Mouse (Mus musculus): Measurements from ENCODE around the gene Fam198b. TPM values are rescaled to one million over a fixed set of nuclear protein-coding genes. Genes with fewer than 3 reads are reported as not detected.

The Fam198b gene
- polyA plus RNA-seq, 2 experiments: 0.57 to 0.70 TPM

DNA sequence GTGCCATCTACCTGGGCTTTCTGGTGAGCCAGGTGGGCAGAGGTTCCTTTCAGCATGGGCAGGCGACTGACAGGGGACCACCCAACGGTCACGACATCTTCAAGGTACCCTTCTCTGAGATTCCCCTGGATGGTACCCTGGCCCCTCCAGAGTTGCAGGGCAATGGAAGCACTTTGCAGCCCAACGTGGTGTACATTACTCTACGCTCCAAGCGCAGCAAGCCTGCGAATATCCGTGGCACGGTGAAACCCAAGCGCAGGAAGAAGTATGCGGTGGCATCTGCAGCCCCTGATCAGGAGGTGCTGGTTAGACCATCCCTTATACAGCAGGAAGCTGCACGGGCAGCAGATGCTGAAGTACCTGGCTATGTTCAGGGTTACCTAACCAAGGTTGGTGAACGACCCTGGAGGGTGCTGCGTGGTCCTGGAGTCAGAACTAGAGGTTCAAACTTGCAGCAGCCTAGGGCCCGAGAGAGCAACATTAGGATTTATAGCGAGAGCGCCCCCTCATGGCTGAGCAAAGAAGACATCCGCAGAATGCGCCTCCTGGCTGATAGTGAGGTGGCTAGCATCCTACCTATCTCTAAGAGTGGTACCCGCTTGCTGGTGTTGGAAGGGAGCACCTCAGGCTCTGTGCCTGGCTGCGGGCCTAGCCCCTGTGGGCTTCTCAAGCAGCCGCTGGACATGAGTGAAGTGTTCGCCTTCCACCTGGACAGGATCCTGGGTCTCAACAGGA, 2.2 kb downstream of the Fam198b start:
- no peak for DNase-seq (ENCODE audit: low read depth in 3 of 3, low spot score in 3 of 3)
- Histone ChIP-seq H3K36me3 (replicated peaks; ENCODE audit: control insufficient read depth, insufficient read depth, low read depth) (no peaks in the 10 kb centered on the region), H3K4me2 (ENCODE audit: low read depth) (peak overlapping the region; percentile 45), H3K4me3 (ENCODE audit: insufficient read depth in 1 of 2, low read depth in 2 of 2, low read length in 2 of 2) (peak overlapping the region; percentile 36 to 38), H3K27ac (no peak overlapping the region), H3K9me3 (ENCODE audit: control insufficient read depth, low read length) (no peaks in the 10 kb centered on the region), H3K9ac (replicated peaks) (no peak overlapping the region; the same call in 1 of the 2 replicates), H3K27me3 (ENCODE audit: control insufficient read depth, insufficient read depth, low read length) (no peaks in the 10 kb centered on the region; the same call in 1 of the 2 replicates), H3K4me1 (replicated peaks; ENCODE audit: control insufficient read depth in 2 of 2, insufficient read depth in 2 of 2, low read length in 1 of 2) (peaks cover 0 to 7% of the 10 kb centered on the region in 2 experiments; a peak in 2 of 4 replicates)
- peak; percentile 26; the same call in 1 of the 2 replicates for ATAC-seq (ENCODE audit: insufficient read depth)
- TF ChIP-seq EP300 (IDR thresholded peaks at IDR 0.05; ENCODE audit: low read depth) (no peak), CTCF (IDR thresholded peaks at IDR 0.05; ENCODE audit: low read depth) (peak; percentile 67)
- 54% methylated on average over 23 of the region's 23 CpGs for WGBS (ENCODE audit: insufficient replicate concordance)

- H3K9ac ChIP-seq (replicated peaks): no peak overlapping the region
- no peaks in the 10 kb centered on the region for H3K9me3 ChIP-seq (ENCODE audit: control insufficient read depth, low read length)
- ATAC-seq (ENCODE audit: insufficient read depth) (no peak), DNase-seq (ENCODE audit: low read depth in 3 of 3, low spot score in 3 of 3) (no peak)
- peaks cover 0 to 7% of the 10 kb centered on the region in 2 experiments; a peak in 2 of 4 replicates for H3K4me1 ChIP-seq (replicated peaks; ENCODE audit: control insufficient read depth in 2 of 2, insufficient read depth in 2 of 2, low read length in 1 of 2)
- H3K27ac ChIP-seq: no peak overlapping the region
- H3K4me3 ChIP-seq (ENCODE audit: insufficient read depth in 1 of 2, low read depth in 2 of 2, low read length in 2 of 2): no peak overlapping the region
- no peak for TF ChIP-seq CTCF (IDR thresholded peaks at IDR 0.05; ENCODE audit: low read depth)
- no peak for TF ChIP-seq EP300 (IDR thresholded peaks at IDR 0.05; ENCODE audit: low read depth)
- no peaks in the 10 kb centered on the region for H3K36me3 ChIP-seq (replicated peaks; ENCODE audit: control insufficient read depth, insufficient read depth, low read depth)
- H3K4me2 ChIP-seq (ENCODE audit: low read depth): no peak overlapping the region
- no peaks in the 10 kb centered on the region; the same call in 1 of the 2 replicates for H3K27me3 ChIP-seq (ENCODE audit: control insufficient read depth, insufficient read depth, low read length)
- WGBS (ENCODE audit: insufficient replicate concordance): 52% methylated on average over 8 of the region's 8 CpGs
These were observed 3.0 kb downstream of the Fam198b start for GRCm38 (mm10) chr3:79887161-79887855.

DNA sequence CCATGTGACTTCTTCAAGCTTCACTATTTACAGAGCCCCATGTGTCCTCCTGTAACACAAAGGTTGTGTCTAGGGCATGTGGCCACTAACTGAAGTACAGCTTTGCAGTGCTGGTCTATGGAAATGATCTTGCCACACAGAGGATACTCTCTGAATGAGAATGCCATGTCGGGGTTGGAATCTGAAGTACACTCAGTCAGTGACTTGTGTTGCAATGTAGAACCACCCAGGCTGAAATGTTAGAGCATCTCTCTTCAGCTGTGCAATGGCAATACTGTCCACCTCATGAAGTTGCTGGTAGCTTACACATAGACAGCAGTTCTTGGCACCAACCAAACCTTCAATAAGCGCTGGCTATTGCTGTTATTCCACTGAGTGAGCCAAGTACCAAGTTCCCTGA, 3.6 kb downstream of the Fam198b start:
- ATAC-seq (ENCODE audit: insufficient read depth) (no peak), DNase-seq (ENCODE audit: low read depth in 3 of 3, low spot score in 3 of 3) (no peak)
- no peak overlapping the region for H3K4me2 ChIP-seq (ENCODE audit: low read depth)
- no peak for TF ChIP-seq EP300 (IDR thresholded peaks at IDR 0.05; ENCODE audit: low read depth)
- no peak overlapping the region for H3K4me3 ChIP-seq (ENCODE audit: insufficient read depth in 1 of 2, low read depth in 2 of 2, low read length in 2 of 2)
- H3K36me3 ChIP-seq (replicated peaks; ENCODE audit: control insufficient read depth, insufficient read depth, low read depth): no peaks in the 10 kb centered on the region
- H3K4me1 ChIP-seq (replicated peaks; ENCODE audit: control insufficient read depth in 2 of 2, insufficient read depth in 2 of 2, low read length in 1 of 2): peaks cover 0 to 7% of the 10 kb centered on the region in 2 experiments; a peak in 2 of 4 replicates
- no peaks in the 10 kb centered on the region for H3K9me3 ChIP-seq (ENCODE audit: control insufficient read depth, low read length)
- H3K9ac ChIP-seq (replicated peaks): no peak overlapping the region
- H3K27me3 ChIP-seq (ENCODE audit: control insufficient read depth, insufficient read depth, low read length): no peaks in the 10 kb centered on the region; the same call in 1 of the 2 replicates
- 54% methylated on average over 2 of the region's 2 CpGs for WGBS (ENCODE audit: insufficient replicate concordance)
- H3K27ac ChIP-seq: no peak overlapping the region

DNA sequence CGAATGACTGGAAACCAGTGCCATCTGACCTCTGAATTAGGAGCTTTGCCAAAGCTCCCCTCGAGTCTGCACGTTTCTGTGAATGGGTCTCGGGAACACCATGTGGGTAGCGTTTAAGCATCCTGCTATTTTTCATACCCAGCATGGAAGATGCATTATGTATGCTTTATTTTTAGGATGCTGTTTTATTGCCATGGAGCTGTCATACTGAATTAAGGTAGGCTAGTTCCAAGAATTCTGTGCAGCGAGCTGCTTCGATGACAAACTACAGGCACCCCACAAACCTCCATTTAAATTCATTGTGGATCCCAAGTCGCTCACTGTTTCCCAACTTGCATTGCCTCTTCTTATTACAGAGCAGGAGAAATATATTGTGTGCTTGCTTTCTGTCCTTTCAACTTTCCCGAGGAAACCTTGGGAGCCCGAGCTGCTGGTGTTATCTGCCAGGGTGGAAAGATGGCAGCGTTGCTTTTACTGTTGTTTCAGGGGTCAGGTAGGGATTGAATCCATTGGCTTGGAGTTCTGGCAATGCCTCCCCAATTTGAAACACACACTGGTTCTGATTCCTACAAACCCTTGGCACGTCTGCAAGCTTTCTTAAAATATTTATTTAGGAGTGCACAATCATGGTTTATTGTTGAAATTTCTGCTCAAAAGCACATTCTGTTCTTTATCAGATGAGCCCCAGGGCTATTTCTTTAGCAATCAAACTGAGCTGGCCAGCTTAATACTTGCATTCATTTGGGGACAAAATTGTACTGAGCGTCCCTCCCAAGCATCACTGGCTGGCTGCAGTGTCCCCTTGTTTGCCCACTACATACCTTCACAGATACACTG, 13.4 kb downstream of the Fam198b start:
- H3K27ac ChIP-seq: no peak overlapping the region
- no peak overlapping the region for H3K4me3 ChIP-seq (ENCODE audit: insufficient read depth in 1 of 2, low read depth in 2 of 2, low read length in 2 of 2)
- DNase-seq (ENCODE audit: low read depth in 3 of 3, low spot score in 3 of 3) (no peak), ATAC-seq (ENCODE audit: insufficient read depth) (no peak)
- H3K9ac ChIP-seq (replicated peaks): no peak overlapping the region
- no peak overlapping the region for H3K4me2 ChIP-seq (ENCODE audit: low read depth)
- TF ChIP-seq EP300 (IDR thresholded peaks at IDR 0.05; ENCODE audit: low read depth): no peak
- TF ChIP-seq CTCF (IDR thresholded peaks at IDR 0.05; ENCODE audit: low read depth): no peak
- H3K36me3 ChIP-seq (replicated peaks; ENCODE audit: control insufficient read depth, insufficient read depth, low read depth): no peaks in the 10 kb centered on the region
- no peaks in the 10 kb centered on the region; a peak in 1 of 4 replicates for H3K4me1 ChIP-seq (replicated peaks; ENCODE audit: control insufficient read depth in 2 of 2, insufficient read depth in 2 of 2, low read length in 1 of 2)
- H3K9me3 ChIP-seq (ENCODE audit: control insufficient read depth, low read length): no peaks in the 10 kb centered on the region
- H3K27me3 ChIP-seq (ENCODE audit: control insufficient read depth, insufficient read depth, low read length): no peaks in the 10 kb centered on the region
- 63% methylated on average over 13 of the region's 13 CpGs for WGBS (ENCODE audit: insufficient replicate concordance)

All from liver, embryonic 14.5 days (tissue).